ENCODE assay signal across 20 mouse cellular contexts in genomic region chr5:30853522-30853921, GRCm38 (mm10). TPM values are rescaled to one million over a fixed set of nuclear protein-coding genes. Genes with fewer than 3 reads are reported as not detected.
DNase-seq lines count a peak whose midpoint lies in the region; TF ChIP-seq lines count a peak whose summit lies in the region.
"Had no signal": no experiment of that assay in that cellular context is flagged by ENCODE, and none has a peak within 500 bp of the region (broad histone marks: within the 10 kb centered on the region; RNA-seq: fewer than 3 reads in every experiment).

No protein-coding gene starts in this region.

- no peak for TF ChIP-seq CTCF in layer of hippocampus, adult 2 months (conservative IDR thresholded peaks at IDR 0.05)
- TF ChIP-seq CTCF in testis, adult 2 months (IDR thresholded peaks at IDR 0.05; ENCODE audit: control insufficient read depth, insufficient read depth, insufficient replicate concordance, low read depth, low read length) = no peak

- no peaks in the 10 kb centered on the region for H3K27me3 ChIP-seq in testis, adult 2 months (ENCODE audit: control insufficient read depth, insufficient read depth, low read length)

- no peak overlapping the region for H3K4me3 ChIP-seq in layer of hippocampus, adult 2 months
- peak overlapping the region; percentile 80 for H3K4me3 ChIP-seq in testis, adult 2 months (ENCODE audit: control insufficient read depth, low read depth, low read length)
- H3K4me3 ChIP-seq: gastrocnemius, adult 2 months; heart, embryonic 10.5 days; hindbrain, embryonic 10.5 days had no signal

- intact Hi-C loops in heart, postnatal 14 days (cut with DNase I) = no loop called here

- H3K4me1 ChIP-seq in testis, adult 2 months (ENCODE audit: control insufficient read depth, insufficient read depth, low read length) = no peaks in the 10 kb centered on the region

- peak; percentile 55; the same call in 1 of the 2 replicates for TF ChIP-seq POLR2A in testis, adult 2 months (IDR thresholded peaks at IDR 0.05; ENCODE audit: control insufficient read depth, low read depth, low read length)

- H3K36me3 ChIP-seq in testis, adult 2 months (ENCODE audit: control insufficient read depth, insufficient read depth, low read length) = no peaks in the 10 kb centered on the region
- H3K36me3 ChIP-seq: heart, embryonic 10.5 days; hindbrain, embryonic 10.5 days had no signal

- H3K27ac ChIP-seq in layer of hippocampus, adult 2 months = 0 out of 2 replicates have a peak overlapping the region, but pooled peaks have one; percentile 32
- peak overlapping the region; percentile 16; the same call in 1 of the 2 replicates for H3K27ac ChIP-seq in testis, adult 2 months (ENCODE audit: control insufficient read depth, insufficient read depth, low read depth, low read length)
- H3K27ac ChIP-seq: gastrocnemius, adult 2 months; heart, embryonic 10.5 days; hindbrain, embryonic 10.5 days had no signal

- peak; percentile 83 for DNase-seq in heart, adult 11 months
- no peak for DNase-seq in heart, postnatal 14 days
- no peak for DNase-seq in layer of hippocampus, adult 2 months (ENCODE audit: low spot score in 2 of 2)
- no peak for DNase-seq in layer of hippocampus, postnatal 14 days (ENCODE audit: low spot score in 2 of 2)
- DNase-seq in testis, postnatal 10 days (ENCODE audit: low spot score) = no peak
- DNase-seq in fibroblast of lung, adult 2 months (ENCODE audit: low read depth) = peak; percentile 60
- DNase-seq in lung, postnatal 14 days = no peak
- DNase-seq: adrenal gland, adult 8-10 months; adrenal gland, postnatal 25 days; cerebellum, adult 18-20 months; cerebellum, adult 9-10 months; cerebellum, postnatal 14 days; forebrain, postnatal 0 days; gastrocnemius, adult 2 months; gastrocnemius, postnatal 14 days; heart, adult 18-20 months; heart, postnatal 36 days had no signal

RNA-seq across cellular contexts. Expression of gene Tmem214, which starts 14.3 kb away (rescaled TPM):
- 10 to 100 TPM; 35.8 to 41.1 TPM for total RNA-seq in heart, postnatal 14 days (2021)
- total RNA-seq in layer of hippocampus, adult 2 months (2021) = 10 to 100 TPM; 60.8 to 63.2 TPM
- total RNA-seq in layer of hippocampus, postnatal 14 days (2021) = 10 to 100 TPM; 62.4 to 69.4 TPM
- 126 and 131 TPM in 2 replicates for polyA plus RNA-seq in testis, adult 2 months (2012; rRNA removed)

RNA-seq across cellular contexts. Expression of gene Agbl5, which starts 35.0 kb away (rescaled TPM):
- 1 to 10 TPM; 5.9 to 8.3 TPM for total RNA-seq in heart, postnatal 14 days (2021)
- 10 to 100 TPM; 12.2 to 15.5 TPM for total RNA-seq in layer of hippocampus, adult 2 months (2021)
- 10 to 100 TPM; 12.7 to 14.7 TPM for total RNA-seq in layer of hippocampus, postnatal 14 days (2021)
- 489 and 539 TPM in 2 replicates for polyA plus RNA-seq in testis, adult 2 months (2012; rRNA removed)

RNA-seq across cellular contexts. Expression of gene Mapre3, which starts 39.1 kb away (rescaled TPM):
- total RNA-seq in heart, postnatal 14 days (2021) = 10 to 100 TPM; 28.1 to 33.1 TPM
- 100 to 1,000 TPM; 231 to 237 TPM for total RNA-seq in layer of hippocampus, adult 2 months (2021)
- 100 to 1,000 TPM; 205 to 211 TPM for total RNA-seq in layer of hippocampus, postnatal 14 days (2021)
- 341 and 342 TPM in 2 replicates for polyA plus RNA-seq in testis, adult 2 months (2012; rRNA removed)

RNA-seq across cellular contexts. Expression of gene Ost4, which starts 54.1 kb away (rescaled TPM):
- 100 to 1,000 TPM; 145 to 146 TPM for total RNA-seq in heart, postnatal 14 days (2021)
- 10 to 100 TPM; 91.5 to 93.8 TPM for total RNA-seq in layer of hippocampus, adult 2 months (2021)
- total RNA-seq in layer of hippocampus, postnatal 14 days (2021) = 100 to 1,000 TPM; 100 to 108 TPM
- 184 and 197 TPM in 2 replicates for polyA plus RNA-seq in testis, adult 2 months (2012; rRNA removed)

RNA-seq across cellular contexts. Expression of gene Emilin1, which starts 59.7 kb away (rescaled TPM):
- total RNA-seq in heart, postnatal 14 days (2021) = 10 to 100 TPM; 38.9 to 46.9 TPM
- 1 to 10 TPM; 2.0 TPM for total RNA-seq in layer of hippocampus, adult 2 months (2021)
- total RNA-seq in layer of hippocampus, postnatal 14 days (2021) = 1 to 10 TPM; 3.9 to 4.5 TPM
- polyA plus RNA-seq in testis, adult 2 months (2012; rRNA removed) = 5.7 and 6.5 TPM in 2 replicates

Comparison
In these comparisons a context has a peak if more than half of its experiments do, and no peak if none do; other contexts are left out.
1. DNase-seq: peak in heart, adult 11 months (single experiment) and fibroblast of lung, adult 2 months (single experiment); none in heart, postnatal 14 days (0 of 2), layer of hippocampus, adult 2 months (0 of 2), layer of hippocampus, postnatal 14 days (0 of 2), testis, postnatal 10 days (single experiment) and lung, postnatal 14 days (single experiment).
2. RNA of gene Mapre3, which starts 39.1 kb away (total RNA-seq): 231 to 237 TPM in layer of hippocampus, adult 2 months and 205 to 211 TPM in layer of hippocampus, postnatal 14 days; 28.1 to 33.1 TPM in heart, postnatal 14 days; every median in the first group is over 4 times any median in the second.